Mouse (Mus musculus) monocyte, adult 2 months (primary cell): Measurements from ENCODE around the gene Tamm41.

Source experiments
- DNase-seq, 2 experiments: peaks; one replicate each; pipeline ENCODE4 v3.0.0; 2022; ENCODE audit warnings: low spot score in 2 of 2, low read depth in 1 of 2

Gene Tamm41

DNA sequence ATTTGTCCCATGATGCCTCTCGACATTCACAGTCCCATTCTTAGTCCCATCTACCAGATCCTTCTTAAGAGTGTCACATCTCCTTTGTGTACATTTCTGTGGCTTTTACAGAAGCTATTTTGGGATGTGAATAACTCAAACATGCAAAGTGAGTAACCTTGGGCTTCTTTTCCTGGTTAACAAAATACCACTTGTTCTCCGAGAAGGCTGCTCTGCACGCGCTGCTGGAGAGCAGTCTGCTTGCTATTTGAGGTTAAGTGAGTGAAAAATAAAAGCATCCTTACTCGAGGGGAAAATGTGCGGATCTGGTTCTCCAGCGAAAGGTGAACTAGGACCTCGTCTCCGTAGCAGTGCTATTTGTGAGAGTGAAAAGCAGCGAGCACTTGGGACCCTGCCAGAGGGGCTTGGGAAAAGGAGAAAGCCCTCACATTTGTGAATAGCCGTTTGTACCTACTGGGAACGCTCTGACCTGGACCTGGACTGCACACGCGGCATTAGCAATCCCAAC lies 10.1 kb downstream of the Tamm41 start:
- DNase-seq, result no peak

DNA sequence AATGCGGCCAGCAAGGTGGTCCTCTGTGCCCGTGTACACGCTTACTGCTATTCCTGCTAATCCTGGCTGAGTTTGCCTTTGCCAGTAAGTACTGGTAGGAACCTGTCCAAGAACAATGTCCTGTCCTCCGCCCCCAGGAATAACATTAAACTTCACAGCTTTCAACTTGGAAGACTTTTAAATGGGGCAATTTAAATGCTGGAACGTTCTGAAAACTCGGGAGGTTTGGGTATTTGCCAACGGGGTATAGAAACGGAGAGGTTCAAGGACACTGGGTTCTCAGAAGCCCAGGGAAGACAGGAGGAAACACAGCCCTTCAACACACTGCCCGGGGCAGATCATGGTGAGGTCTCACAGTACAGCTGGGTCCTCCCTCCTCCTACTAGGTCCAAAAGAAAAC lies 14.8 kb downstream of the Tamm41 start:
- DNase-seq, result no peak

DNA sequence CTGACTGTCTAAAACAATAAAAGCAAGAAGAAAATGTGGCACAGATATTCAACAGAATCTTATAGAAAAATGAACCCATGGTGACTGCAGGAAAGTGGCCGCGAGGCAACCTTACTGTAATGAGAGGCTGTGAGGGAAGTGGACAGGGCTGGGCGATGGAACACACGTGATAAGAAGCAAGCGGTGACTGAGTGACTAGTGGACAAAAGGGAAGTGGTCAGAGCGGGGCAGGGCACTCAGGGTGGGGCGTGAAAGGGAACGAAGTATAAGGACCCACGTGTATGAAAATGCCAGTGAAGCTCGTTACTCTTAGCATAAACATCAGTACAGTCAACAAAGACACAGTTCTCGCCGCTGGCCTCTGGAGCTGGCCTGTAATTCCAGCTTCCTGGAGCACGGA lies 22.2 kb downstream of the Tamm41 start:
- peak; percentile 52 to 68 for DNase-seq

DNA sequence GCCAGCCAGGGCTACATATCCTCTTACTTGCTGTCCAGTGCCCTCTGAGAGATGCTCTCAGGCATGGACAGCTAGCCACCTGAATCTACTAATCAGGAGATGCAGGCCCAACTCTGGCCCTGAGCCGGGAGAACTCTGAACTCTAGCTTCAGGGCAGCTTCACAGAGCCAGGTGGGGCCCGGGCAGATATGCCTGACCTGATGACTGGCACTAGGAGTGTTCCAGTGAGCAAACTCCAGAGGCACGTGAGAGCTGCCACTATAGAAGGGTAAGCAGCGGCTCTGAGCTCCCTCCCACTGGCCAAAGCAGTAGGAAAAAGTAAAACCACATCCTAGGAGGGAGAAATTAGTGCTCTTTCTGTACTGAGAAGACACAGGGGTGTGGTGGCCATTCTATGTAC lies 24.1 kb downstream of the Tamm41 start:
- DNase-seq, result no peak

DNA sequence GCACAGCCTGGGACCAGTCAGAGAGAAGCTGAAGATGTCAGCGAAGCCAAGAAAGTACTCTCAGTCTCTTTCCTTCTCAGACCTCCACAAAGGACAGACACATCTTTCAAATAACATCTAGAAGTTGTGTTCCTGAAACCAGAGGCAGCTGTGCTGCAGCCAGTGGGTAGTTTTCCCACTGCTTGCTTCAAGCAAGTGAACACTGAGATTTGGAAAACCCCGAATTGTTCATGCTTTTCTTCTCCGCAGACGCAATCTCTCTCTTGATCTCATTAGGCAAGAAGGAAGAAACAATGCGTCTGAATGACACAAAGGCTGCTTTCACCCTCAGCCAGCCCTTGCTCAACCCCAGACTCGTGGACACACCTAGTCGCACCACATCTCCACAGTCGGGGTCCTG lies 25.9 kb downstream of the Tamm41 start:
- no peak for DNase-seq

DNA sequence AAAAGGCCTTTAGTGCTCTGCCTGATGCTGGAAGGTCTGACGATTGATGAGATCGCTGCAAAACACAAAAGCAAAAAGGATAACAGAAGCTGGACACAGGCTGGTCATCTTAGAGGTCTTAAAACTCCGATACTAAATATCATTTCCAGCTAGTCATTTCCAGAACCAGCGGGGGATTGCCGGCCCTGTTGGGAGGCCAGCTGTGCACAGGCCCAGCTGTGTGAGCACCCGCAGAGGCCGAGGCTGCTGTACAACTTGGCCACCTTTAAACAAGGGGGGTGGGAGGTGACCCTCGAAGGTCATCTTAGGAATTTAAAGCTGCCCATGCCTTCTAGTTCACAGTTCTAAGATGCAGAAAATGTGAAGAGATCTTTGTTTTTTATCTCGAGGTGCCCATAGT lies 26.9 kb downstream of the Tamm41 start:
- no peak for DNase-seq

DNA sequence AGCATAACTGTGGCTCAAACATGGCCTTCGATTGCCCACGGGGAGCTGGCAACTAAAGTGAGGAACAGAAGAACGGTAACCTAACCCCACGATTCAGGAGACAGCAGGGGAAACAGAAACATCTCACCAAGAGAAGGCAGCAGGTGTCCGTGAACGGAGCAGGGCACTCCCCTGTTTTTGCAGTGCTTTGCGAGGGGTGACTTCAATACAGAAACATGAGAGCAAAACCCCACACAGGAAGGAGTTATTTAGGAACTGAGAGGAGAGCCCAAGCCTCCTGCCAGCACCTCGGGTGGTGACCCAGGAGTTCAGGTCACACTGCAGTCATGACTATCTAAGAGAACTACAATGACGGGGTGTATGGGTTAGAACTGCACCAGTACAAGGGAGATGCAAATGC lies 27.4 kb downstream of the Tamm41 start:
- DNase-seq, result no peak

DNA sequence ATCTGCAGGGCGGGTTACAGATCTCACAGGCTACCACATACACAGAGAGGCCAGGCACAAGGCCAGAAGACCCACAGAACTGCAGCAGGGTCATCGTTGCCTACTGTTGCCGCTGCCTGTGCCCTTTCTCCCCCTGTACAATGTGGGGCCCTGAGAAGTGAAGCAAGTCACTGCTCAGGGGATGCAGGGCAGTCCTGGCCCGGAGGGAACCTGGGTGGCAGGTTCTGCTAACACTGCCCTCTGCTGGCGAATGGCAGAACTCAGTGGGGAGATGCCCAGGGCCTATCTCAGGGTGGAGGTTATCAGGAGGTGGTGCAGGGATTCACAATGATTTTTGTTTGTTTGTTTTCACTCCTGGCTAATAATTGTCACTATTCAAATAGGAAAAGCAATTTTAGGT lies 29.9 kb downstream of the Tamm41 start:
- peak in 1 of 2 experiments; percentile 69 for DNase-seq

DNA sequence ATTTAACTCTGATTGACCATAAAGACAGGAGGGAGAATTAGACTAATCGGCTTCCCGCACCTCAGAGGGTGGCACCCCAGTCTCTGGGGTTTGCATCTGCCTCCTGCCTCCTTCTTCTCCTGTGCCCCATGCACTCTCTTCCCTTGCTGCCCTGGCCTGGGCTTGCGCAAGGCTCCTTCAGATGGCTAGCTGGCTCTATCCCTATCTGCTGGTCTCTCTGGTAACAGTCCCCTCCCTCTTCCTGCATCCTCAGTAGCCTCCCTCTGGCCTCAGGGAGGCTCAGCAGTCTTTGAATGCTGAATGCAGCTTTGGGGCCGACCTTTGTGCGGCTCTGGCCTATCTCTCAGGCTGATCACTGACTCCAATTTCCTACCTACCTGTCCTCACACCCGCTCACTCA lies 30.7 kb downstream of the Tamm41 start:
- no peak for DNase-seq

DNA sequence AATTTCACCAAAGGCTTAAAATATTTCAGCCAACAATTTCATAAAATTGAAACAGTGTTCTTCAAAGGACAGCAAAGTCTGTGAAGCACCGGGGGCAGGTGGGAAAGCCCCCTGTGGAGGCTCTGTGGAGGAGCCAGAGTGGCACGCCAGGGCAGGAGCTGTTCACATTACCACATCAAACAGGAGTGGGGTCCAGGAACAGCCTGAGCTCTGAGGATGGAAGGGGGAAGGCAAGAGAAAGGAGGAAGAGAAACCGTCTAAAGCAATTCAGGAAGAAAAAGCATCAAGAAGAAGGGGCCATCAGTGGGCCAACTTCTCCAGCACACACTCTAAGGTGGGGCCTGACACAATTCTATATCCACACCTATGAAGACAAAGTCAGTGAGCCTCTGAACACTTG lies 31.6 kb downstream of the Tamm41 start:
- DNase-seq, result no peak

DNA sequence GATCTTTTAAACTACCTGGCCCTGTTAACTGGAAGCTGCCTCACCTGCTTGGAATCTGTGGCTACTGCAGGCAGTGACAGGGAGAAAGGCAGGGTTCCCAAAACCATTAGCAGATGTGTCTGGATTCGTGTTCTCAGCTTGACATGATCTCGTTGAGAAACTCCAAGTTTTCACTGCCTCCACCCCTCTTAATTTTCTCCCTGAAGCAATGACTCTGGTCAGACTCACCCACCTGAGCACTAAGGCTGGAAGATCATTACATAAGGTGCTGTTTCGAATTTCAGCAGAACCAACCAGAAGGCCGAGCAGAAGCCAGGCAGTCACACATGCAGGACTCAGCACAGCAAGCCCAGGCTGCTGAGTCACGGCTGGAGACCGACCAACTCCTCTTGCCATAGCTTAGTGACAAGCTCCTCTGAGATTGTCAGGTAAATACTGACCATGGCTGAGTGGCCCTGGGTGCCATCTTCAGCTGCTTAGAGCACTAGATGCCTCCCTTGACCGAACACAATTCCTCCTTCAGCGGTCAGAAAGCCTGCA lies 32.3 kb downstream of the Tamm41 start:
- DNase-seq, result no peak

DNA sequence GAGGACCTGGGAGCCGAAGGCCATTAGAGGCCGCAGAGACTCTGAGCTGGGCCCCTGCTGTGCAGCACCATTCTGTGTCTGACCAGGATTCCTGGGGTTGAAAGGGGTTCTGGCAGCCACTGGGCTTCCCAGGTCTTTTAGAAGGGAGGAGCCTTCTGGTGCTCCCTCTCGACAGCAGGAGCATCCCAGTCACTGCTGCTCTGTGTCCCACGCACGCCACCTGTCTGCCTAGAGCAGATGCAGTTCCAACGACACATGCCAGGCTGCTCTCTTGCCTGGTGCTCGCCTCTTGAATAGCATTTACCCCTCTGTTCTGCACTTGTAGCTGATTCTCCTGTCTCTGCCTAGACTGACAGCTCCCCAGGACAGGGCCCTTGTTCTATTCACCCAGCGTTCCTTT lies 33.0 kb downstream of the Tamm41 start:
- no peak for DNase-seq

DNA sequence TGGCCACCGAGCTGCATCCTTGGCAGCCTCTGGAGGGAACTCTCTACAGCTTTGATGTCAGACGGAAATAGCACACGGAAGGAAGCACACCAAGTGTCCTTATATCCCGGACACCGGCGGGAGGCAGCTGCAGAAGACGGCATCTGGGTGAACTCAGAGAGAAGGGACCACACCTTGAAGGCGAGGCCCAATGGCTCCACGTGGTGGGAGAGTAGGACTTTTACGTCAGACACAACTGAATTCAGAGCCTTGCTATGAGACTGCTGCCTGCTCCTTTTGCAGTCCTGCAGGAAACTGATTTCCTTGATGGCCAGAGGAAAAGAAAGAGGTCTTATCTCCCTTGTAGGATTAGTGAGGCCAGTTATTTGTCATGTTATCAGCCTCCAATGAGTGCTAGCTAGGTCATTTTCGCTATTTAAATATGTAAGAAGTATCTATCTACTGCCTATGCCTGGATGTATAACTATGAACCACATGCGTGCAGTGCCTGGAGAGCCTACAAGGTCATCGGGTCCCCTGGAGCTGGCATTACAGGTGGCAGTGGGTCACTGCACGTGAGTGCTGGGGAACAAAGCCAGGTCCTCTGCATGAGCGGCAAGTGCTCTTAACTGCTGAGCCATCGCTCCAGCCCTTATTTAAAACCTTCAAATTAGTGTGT lies 39.2 kb downstream of the Tamm41 start:
- no peak for DNase-seq

DNA sequence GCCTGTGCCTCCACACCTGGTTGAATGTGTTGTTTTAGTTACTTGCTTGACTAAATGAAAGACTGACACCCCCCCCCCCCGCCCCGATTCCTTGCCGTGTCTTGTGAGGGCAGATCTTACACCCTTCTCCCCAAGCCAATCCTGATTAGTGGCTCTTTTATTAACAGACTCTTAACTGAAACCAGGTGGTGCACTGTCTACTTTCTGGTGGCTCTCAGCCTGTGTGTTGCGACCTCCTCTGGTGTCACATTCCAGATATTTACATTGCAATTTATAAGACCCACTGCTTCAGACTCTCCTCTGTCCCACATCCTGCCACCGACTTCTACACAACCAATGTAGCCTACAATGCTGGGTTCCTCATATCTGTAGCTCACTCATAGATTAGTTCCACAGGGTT lies 40.2 kb downstream of the Tamm41 start:
- no peak for DNase-seq

DNA sequence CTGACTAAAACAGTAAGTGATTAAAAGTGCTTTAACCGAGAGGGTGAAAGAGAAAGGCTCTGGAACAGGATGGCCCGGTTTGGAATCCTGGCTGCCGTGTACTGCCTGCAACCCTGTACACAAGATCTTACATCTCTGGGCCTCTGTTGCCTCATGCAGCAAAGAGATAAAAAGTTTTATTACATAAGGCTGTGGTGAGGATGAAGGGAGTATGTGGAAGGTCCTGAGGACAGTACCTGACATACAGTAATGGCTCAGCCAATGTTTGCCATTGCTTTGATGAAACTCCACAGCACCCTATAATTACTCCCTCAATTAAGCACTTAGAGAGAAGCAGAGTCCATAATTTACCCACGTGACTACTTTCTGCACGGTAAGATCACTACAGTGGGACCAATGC lies 40.8 kb downstream of the Tamm41 start:
- DNase-seq, result no peak

DNA sequence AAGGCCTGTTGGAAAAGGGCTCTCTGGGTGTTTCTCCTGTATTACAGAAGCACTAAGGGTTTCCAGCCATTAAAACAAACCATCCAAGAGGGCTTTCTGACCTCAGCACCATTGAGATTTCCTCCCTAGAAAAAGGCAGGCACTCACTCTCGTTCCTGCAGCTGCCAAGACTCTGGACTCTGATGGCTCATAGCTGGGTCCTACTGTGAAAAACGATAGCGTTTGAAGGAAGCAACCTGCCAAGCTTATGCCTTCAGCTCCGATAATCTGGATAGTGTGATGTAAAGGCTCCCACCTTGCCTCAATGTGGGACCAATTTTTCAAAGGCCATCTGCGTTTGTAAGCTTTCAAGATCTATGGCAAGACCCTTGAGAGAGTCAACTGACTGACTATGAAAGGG lies 43.6 kb downstream of the Tamm41 start:
- no peak for DNase-seq

DNA sequence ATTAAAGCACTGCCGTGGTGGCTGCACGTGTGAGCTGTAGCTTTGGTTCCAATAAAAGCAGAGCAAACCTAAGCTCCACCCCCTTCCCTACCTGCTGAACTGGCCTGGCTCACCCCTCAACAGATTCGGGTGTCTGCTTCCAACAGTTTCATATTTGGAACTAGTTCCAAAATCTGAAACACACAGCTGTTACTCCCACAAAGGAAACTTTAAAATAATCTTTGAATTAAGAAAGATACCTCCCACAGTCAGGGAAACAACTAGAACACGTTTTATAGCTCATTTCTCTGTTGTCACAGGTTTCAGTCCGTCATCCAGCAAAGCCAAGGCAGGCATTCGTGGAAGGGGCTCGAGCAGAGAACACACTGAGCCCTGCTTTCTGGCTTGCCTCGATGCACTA lies 44.0 kb downstream of the Tamm41 start:
- DNase-seq, result no peak

DNA sequence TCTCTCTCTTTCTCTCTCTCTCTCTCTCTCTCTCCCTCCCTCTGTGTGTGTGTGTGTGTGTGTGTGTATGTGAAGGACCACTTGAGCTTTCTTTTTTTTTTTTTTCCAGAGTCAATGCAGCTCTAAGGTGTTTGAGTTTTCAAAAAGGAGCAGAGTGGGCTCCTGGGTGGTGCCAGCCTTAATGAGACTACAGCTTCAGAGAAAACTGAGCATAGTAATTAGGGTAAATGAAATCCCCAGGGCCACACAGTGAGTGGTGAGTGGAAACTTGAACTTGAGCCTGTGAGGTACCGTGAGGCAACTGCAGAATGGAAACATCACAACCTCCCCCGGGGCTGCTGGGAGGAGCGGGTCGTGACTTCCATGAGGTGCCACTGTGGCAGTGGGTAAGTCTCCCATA lies 45.8 kb downstream of the Tamm41 start:
- DNase-seq, result no peak

DNA sequence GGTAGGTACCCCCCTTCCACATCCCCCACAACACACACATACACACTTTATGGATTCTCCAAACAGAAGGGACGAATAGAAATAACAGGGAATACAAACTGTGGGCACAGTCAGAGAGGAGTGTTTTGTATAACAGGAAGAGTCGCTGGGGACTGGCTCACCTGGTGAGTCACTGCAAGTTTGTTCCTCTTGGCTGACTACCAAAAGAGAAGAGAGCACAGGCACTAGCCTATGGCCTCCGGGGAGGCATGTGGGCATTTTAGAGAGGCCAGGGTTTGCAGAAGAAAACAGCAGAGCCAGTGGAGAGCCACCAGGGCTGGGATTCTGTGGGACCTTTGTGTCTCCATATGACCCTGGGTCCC lies 49.1 kb downstream of the Tamm41 start:
- DNase-seq, result no peak

DNA sequence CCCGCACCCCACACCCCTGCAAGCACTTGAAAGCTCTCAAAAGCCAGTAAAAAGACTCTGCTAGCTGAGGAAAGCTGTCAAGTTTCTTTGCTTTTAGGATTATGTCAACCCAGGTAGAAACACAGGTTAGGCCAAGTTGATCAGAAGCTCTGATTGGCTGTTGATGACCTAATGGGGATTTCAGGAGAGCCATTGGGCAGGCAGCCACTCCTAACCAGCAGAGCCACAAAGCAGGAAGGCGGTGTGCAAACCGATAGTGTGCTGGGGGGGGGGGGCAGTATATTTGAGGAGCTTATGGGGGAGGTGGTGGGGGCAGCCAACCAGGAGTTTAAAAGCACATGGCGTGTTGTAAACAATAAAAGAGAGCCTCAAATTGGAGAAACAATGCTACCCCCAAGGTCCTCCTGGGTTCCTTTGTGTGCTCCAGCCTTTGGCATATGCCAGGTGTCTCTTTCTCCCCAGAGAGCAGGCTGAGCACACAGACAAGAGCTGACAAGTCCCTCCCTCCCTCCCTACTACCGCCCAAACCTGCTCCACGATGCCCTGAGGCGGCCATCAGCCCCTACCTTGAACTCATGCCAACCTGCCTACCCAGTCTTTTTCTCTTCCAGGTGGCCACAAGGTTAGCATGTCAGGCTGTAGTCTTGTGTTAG lies 49.6 kb downstream of the Tamm41 start:
- no peak for DNase-seq

DNA sequence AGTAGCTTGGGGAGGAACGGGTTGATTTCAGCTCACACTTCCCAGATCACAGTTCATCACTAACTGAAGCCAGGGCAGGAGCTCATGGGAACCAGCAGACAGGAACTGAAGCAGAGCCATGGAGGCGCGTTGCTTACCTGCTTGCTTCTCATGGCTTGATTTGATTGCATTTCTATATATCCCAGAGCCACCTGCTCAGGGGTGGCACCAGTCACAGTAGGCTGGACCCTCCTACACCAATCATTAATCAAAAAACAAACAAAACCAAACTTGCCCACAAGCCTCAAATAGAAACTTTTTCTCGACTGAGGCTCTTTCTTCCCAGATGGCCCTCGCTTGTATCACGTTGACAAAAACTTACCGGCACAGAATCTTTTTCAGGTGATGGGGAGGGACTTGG lies 55.0 kb downstream of the Tamm41 start:
- DNase-seq, result no peak

DNA sequence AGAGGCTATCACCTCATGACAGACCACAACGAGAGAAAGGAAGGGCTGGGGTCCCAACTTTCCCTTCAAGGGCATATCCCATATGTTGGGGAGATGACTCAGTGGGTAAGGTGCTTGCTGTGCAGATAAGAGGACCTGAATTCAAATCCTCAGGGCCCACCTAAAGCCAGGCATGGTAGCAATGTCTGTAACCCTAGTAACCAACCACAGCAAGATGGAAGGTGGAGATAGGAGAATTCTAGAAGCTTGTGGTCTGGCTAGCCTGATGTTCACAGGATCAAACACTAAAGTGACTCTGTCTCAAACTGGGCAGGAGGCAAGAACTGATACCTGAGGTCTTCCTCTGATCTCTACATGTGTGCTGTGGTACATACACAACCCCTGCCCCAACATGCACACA lies 58.0 kb downstream of the Tamm41 start:
- no peak for DNase-seq

DNA sequence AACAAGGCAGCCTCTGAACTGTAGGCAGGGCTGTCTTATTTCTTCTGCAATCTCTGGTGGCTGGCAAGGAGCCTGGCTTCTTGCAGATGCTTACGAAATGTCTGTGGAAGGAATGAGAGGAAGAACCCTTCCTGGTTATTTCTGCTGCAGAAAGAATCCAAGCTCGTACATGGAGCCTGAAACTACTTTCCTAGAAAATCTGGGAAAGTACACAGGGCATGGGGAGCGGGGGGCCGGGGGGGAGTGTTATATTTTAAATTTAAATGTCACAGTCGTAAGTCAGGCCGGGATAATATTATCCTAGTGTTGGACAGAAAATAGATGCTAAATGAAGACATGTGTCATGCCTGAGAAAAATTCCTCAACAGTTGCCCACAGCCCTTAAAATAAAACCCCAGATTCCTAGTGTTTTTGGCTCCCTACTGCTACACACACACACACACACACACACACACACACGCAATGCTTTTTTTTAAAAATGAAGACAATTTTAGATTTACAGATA lies 60.7 kb downstream of the Tamm41 start:
- no peak for DNase-seq
